Mouse (Mus musculus): Measurements from ENCODE around the gene Vmn1r1. TPM values are rescaled to one million over a fixed set of nuclear protein-coding genes. Genes with fewer than 3 reads are reported as not detected.

The Vmn1r1 gene
- polyA plus RNA-seq, 1 experiment = not detected

Other genes starting within 250 kb of the Vmn1r1 start
- gene Enah, start 144.5 kb downstream of the Vmn1r1 start, polyA plus RNA-seq (2012; rRNA removed) = 14.8 and 19.8 TPM in 2 replicates
- gene Srp9, start 39.7 kb downstream of the Vmn1r1 start, polyA plus RNA-seq (2012; rRNA removed) = 52.8 and 55.9 TPM in 2 replicates
- 102 and 134 TPM in 2 replicates for gene Degs1, start 118.3 kb upstream of the Vmn1r1 start, polyA plus RNA-seq (2012; rRNA removed)
- gene Fbxo28, start 177.1 kb upstream of the Vmn1r1 start, polyA plus RNA-seq (2012; rRNA removed) = 14.6 and 15.0 TPM in 2 replicates
- gene Trp53bp2, start 244.7 kb upstream of the Vmn1r1 start, polyA plus RNA-seq (2012; rRNA removed) = 17.4 and 24.4 TPM in 2 replicates